Mouse (Mus musculus) forebrain, embryonic 11.5 days (tissue): ENCODE results near the gene Tmem217. TPM values are rescaled to one million over a fixed set of nuclear protein-coding genes. Genes with fewer than 3 reads are reported as not detected.
A peak's percentile ranks its signal among the peaks of the same experiment; 100 is the strongest.

Experiments
- ATAC-seq: fragments of 200-750 bp; cut with Nextera tagmentation; replicated peaks from 2 replicates; pipeline ENCODE4 v1.8.0; 2017; ENCODE audit warnings: moderate TSS enrichment; ENCODE audit not compliant: low FRiP score
- DNase-seq: peaks from one replicate; pipeline ENCODE4 v3.0.0-alpha.2; 2017; ENCODE audit warnings: low spot score
- H3K27ac ChIP-seq: fragments of 300-500 bp; sonication (generic); 2 replicates; pipeline ENCODE4 v1.5.1; 2014; ENCODE audit warnings: low read depth, low read length
- H3K27me3 ChIP-seq: fragments of 300-500 bp; sonication (generic); 2 replicates; pipeline ENCODE4 v1.6.1; 2014; ENCODE audit warnings: mild to moderate bottlenecking, low read length, mixed read lengths; ENCODE audit not compliant: control insufficient read depth, insufficient read depth
- H3K36me3 ChIP-seq: fragments of 300-500 bp; sonication (generic); 2 replicates; pipeline ENCODE4 v1.6.1; 2014; ENCODE audit warnings: mild to moderate bottlenecking, low read length, moderate library complexity, mixed read lengths; ENCODE audit not compliant: control insufficient read depth, insufficient read depth
- H3K4me1 ChIP-seq: fragments of 300-500 bp; sonication (generic); replicated peaks from 2 replicates; pipeline ENCODE4 v1.6.1; 2014; ENCODE audit warnings: low read length, mixed read lengths; ENCODE audit not compliant: control insufficient read depth, insufficient read depth
- H3K4me2 ChIP-seq: fragments of 300-500 bp; sonication (generic); 2 replicates; pipeline ENCODE4 v1.6.1; 2014; ENCODE audit warnings: low read depth, mild to moderate bottlenecking, low read length, moderate library complexity, mixed read lengths; ENCODE audit not compliant: severe bottlenecking
- H3K4me3 ChIP-seq: fragments of 300-500 bp; sonication (generic); 2 replicates; pipeline ENCODE4 v1.5.1; 2014; ENCODE audit warnings: low read depth, low read length
- H3K9ac ChIP-seq: fragments of 300-500 bp; sonication (generic); 2 replicates; pipeline ENCODE4 v1.6.1; 2014; ENCODE audit warnings: low read length
- H3K9me3 ChIP-seq: fragments of 300-500 bp; sonication (generic); 2 replicates; pipeline ENCODE4 v1.6.1; 2016; ENCODE audit warnings: low read length, mixed read lengths; ENCODE audit not compliant: control insufficient read depth
- WGBS: fragments of 180-500 bp; shearing (Covaris S2); extraction: QIAGEN DNeasy Blood & Tissue Kit; methylation state at CpG from one replicate; pipeline ENCODE4 v1.1.7; 2014; 5-methylcytosine and 5-hydroxymethylcytosine counted together
- polyA plus RNA-seq: library from polyadenylated mRNA; unstranded; fragments of >200 nt; fragmentation: Nextera tagmentation; extraction: Ambion mirVana; gene quantifications from 2 replicates; pipeline ENCODE4 v1.2.1, GENCODE M21; 2014

The Tmem217 gene
- 0.55 and 0.71 TPM in 2 replicates for polyA plus RNA-seq

GRCm38 (mm10) chr17:29552162-29552732 is at the start of gene Tmem217:
TSS of gene Tmem217 (minus strand) at chr17:29552385.
- H3K9me3 ChIP-seq, result no peaks in the 10 kb centered on the region
- no peaks in the 10 kb centered on the region for H3K36me3 ChIP-seq
- H3K4me3 ChIP-seq, result no peak within 1 kb of the TSS
- no peak within 1 kb of the TSS for H3K9ac ChIP-seq
- ATAC-seq, result no peak
- whole genome bisulfite sequencing, result 90% methylated on average over 5 of the region's 5 CpGs
- no peaks in the 10 kb centered on the region for H3K27me3 ChIP-seq
- no peak for DNase-seq
- no peak within 1 kb of the TSS for H3K4me2 ChIP-seq
- H3K4me1 ChIP-seq, result peaks cover 4% of the 10 kb centered on the region; the same call in 1 of the 2 replicates
- no peak within 1 kb of the TSS for H3K27ac ChIP-seq

GRCm38 (mm10) chr17:29601391-29601790 is 49.2 kb upstream of the Tmem217 start:
- no peak overlapping the region for H3K4me2 ChIP-seq
- no peaks in the 10 kb centered on the region for H3K27me3 ChIP-seq
- DNase-seq (no peak), ATAC-seq (no peak)
- WGBS, result 81% methylated on average over 4 of the region's 4 CpGs
- H3K27ac ChIP-seq, result no peak overlapping the region
- H3K4me1 ChIP-seq, result no peaks in the 10 kb centered on the region
- no peaks in the 10 kb centered on the region for H3K9me3 ChIP-seq
- no peak overlapping the region for H3K9ac ChIP-seq
- H3K36me3 ChIP-seq, result no peaks in the 10 kb centered on the region; the same call in 1 of the 2 replicates
- no peak overlapping the region for H3K4me3 ChIP-seq

GRCm38 (mm10) chr17:29599537-29599936 is 47.4 kb upstream of the Tmem217 start:
- Histone ChIP-seq H3K4me3 (no peak overlapping the region), H3K9ac (no peak overlapping the region), H3K4me1 (no peaks in the 10 kb centered on the region), H3K27ac (no peak overlapping the region), H3K36me3 (no peaks in the 10 kb centered on the region; the same call in 1 of the 2 replicates), H3K27me3 (no peaks in the 10 kb centered on the region), H3K4me2 (no peak overlapping the region), H3K9me3 (no peaks in the 10 kb centered on the region)
- 91% methylated on average over 8 of the region's 8 CpGs for WGBS
- DNase-seq (no peak), ATAC-seq (no peak)

- no peaks in the 10 kb centered on the region for H3K4me1 ChIP-seq
- H3K36me3 ChIP-seq, result no peaks in the 10 kb centered on the region; the same call in 1 of the 2 replicates
- no peak overlapping the region for H3K9ac ChIP-seq
- ATAC-seq, result no peak
- WGBS, result 90% methylated on average over 14 of the region's 14 CpGs
- no peak overlapping the region for H3K27ac ChIP-seq
- no peaks in the 10 kb centered on the region for H3K27me3 ChIP-seq
- DNase-seq, result no peak
- no peak overlapping the region for H3K4me2 ChIP-seq
- no peak overlapping the region for H3K4me3 ChIP-seq
- H3K9me3 ChIP-seq, result no peaks in the 10 kb centered on the region
Observed at GRCm38 (mm10) chr17:29599051-29599450, 46.9 kb upstream of the Tmem217 start.

GRCm38 (mm10) chr17:29596771-29597132 is 44.6 kb upstream of the Tmem217 start:
- WGBS, result 91% methylated on average over 13 of the region's 13 CpGs
- no peaks in the 10 kb centered on the region for H3K9me3 ChIP-seq
- no peak overlapping the region for H3K4me2 ChIP-seq
- no peak overlapping the region for H3K27ac ChIP-seq
- DNase-seq, result no peak
- no peaks in the 10 kb centered on the region for H3K4me1 ChIP-seq
- no peaks in the 10 kb centered on the region for H3K27me3 ChIP-seq
- no peak overlapping the region for H3K9ac ChIP-seq
- no peak overlapping the region for H3K4me3 ChIP-seq
- no peaks in the 10 kb centered on the region; the same call in 1 of the 2 replicates for H3K36me3 ChIP-seq
- no peak for ATAC-seq

GRCm38 (mm10) chr17:29595891-29596770 is 43.9 kb upstream of the Tmem217 start:
- no peak for DNase-seq
- no peaks in the 10 kb centered on the region for H3K4me1 ChIP-seq
- H3K4me2 ChIP-seq, result no peak overlapping the region
- 86% methylated on average over 15 of the region's 15 CpGs for WGBS
- no peak overlapping the region for H3K9ac ChIP-seq
- no peak overlapping the region for H3K4me3 ChIP-seq
- no peaks in the 10 kb centered on the region for H3K27me3 ChIP-seq
- no peak overlapping the region for H3K27ac ChIP-seq
- no peaks in the 10 kb centered on the region for H3K9me3 ChIP-seq
- no peaks in the 10 kb centered on the region; the same call in 1 of the 2 replicates for H3K36me3 ChIP-seq
- ATAC-seq, result no peak

- Histone ChIP-seq H3K9me3 (no peaks in the 10 kb centered on the region), H3K4me1 (peaks cover 6% of the 10 kb centered on the region; the same call in 1 of the 2 replicates), H3K4me3 (no peak overlapping the region), H3K4me2 (no peak overlapping the region), H3K9ac (no peak overlapping the region), H3K27me3 (no peaks in the 10 kb centered on the region), H3K27ac (peak overlapping the region; percentile 39; the same call in 1 of the 2 replicates), H3K36me3 (no peaks in the 10 kb centered on the region; the same call in 1 of the 2 replicates)
- 43% methylated on average over 11 of the region's 11 CpGs for WGBS
- DNase-seq (peak; percentile 65), ATAC-seq (peak; percentile 75)
Observed at GRCm38 (mm10) chr17:29589221-29589898, 37.2 kb upstream of the Tmem217 start.

- no peak overlapping the region for H3K27ac ChIP-seq
Observed at GRCm38 (mm10) chr17:29586921-29587320, 34.7 kb upstream of the Tmem217 start.

More at GRCm38 (mm10) chr17:29586921-29587320, 34.7 kb upstream of the Tmem217 start:
- no peak for ATAC-seq
- no peaks in the 10 kb centered on the region for H3K27me3 ChIP-seq
- no peak overlapping the region for H3K4me3 ChIP-seq
- no peak overlapping the region for H3K9ac ChIP-seq
- WGBS, result 88% methylated on average over 9 of the region's 9 CpGs
- H3K36me3 ChIP-seq, result no peaks in the 10 kb centered on the region; the same call in 1 of the 2 replicates
- peaks cover 6% of the 10 kb centered on the region; the same call in 1 of the 2 replicates for H3K4me1 ChIP-seq
- no peak for DNase-seq
- H3K4me2 ChIP-seq, result no peak overlapping the region
- H3K9me3 ChIP-seq, result no peaks in the 10 kb centered on the region
